Mouse (Mus musculus) ES-E14 (cell line): ENCODE measurements around the gene Akr1c20. TPM values are rescaled to one million over a fixed set of nuclear protein-coding genes. Genes with fewer than 3 reads are reported as not detected.

Experiments used
- DNase-seq: peaks from one replicate; pipeline ENCODE4 v3.0.0-alpha.2; 2013; ENCODE audit warnings: low read depth, low spot score
- H3K27ac ChIP-seq: 2 replicates; pipeline ENCODE4 v1.5.1; 2012; ENCODE audit warnings: low read depth, mild to moderate bottlenecking, low read length, moderate library complexity, mixed read lengths; ENCODE audit not compliant: poor library complexity, insufficient read depth, severe bottlenecking
- H3K36me3 ChIP-seq: 2 replicates; pipeline ENCODE4 v1.6.1; 2012; ENCODE audit warnings: mild to moderate bottlenecking, low read length, moderate library complexity, mixed read lengths; ENCODE audit not compliant: control insufficient read depth, poor library complexity, insufficient read depth, severe bottlenecking
- H3K4me1 ChIP-seq, 2 experiments: fragments of 150-350 bp in 1 of 2; sonication (generic) in 1 of 2; 2 replicates each; pipeline ENCODE4 v1.6.1; 2012; ENCODE audit warnings: low read length in 2 of 2, mild to moderate bottlenecking in 1 of 2, mixed read lengths in 1 of 2; ENCODE audit not compliant: control insufficient read depth in 2 of 2, insufficient read depth in 2 of 2, poor library complexity in 1 of 2
- H3K4me3 ChIP-seq, 2 experiments: fragments of 150-350 bp in 1 of 2; sonication (generic) in 1 of 2; 2 replicates each; pipeline ENCODE4 v1.5.1; 2012; ENCODE audit warnings: low read length in 2 of 2, low read depth in 1 of 2, mild to moderate bottlenecking in 1 of 2, mixed read lengths in 1 of 2; ENCODE audit not compliant: insufficient read depth in 1 of 2, poor library complexity in 1 of 2, severe bottlenecking in 1 of 2
- H3K9ac ChIP-seq: 2 replicates; pipeline ENCODE4 v1.6.1; 2012; ENCODE audit warnings: low read depth, mild to moderate bottlenecking, low read length, mixed read lengths; ENCODE audit not compliant: poor library complexity, insufficient read depth, severe bottlenecking
- H3K9me3 ChIP-seq: fragments of 150-350 bp; sonication (generic); 2 replicates; pipeline ENCODE4 v1.6.1; 2012; ENCODE audit warnings: low read depth, mild to moderate bottlenecking, low read length; ENCODE audit not compliant: control insufficient read depth, insufficient read depth
- CHD2 ChIP-seq: IDR thresholded peaks from 2 replicates; pipeline ENCODE4 v1.6.1; 2014; ENCODE audit warnings: mild to moderate bottlenecking, low read depth, low read length, inconsistent platforms
- HCFC1 ChIP-seq: IDR thresholded peaks from 2 replicates; pipeline ENCODE4 v1.6.1; 2012; ENCODE audit warnings: low read length, inconsistent platforms, borderline replicate concordance; ENCODE audit not compliant: insufficient read depth
- MAFK ChIP-seq: IDR thresholded peaks from 2 replicates; pipeline ENCODE4 v1.6.1; 2014; ENCODE audit warnings: mild to moderate bottlenecking, low read depth, low read length, inconsistent platforms; ENCODE audit not compliant: insufficient read depth
- ZC3H11A ChIP-seq: IDR thresholded peaks from 2 replicates; pipeline ENCODE4 v1.6.1; 2012; ENCODE audit warnings: low read depth, mild to moderate bottlenecking, inconsistent platforms, low read length, borderline replicate concordance
- ZNF384 ChIP-seq: IDR thresholded peaks from 2 replicates; pipeline ENCODE4 v1.6.1; 2012; ENCODE audit warnings: low read depth, low read length, inconsistent platforms
- in situ Hi-C, 2 experiments: fragments of 600-800 bp; cut with MboI; formaldehyde crosslinking; loops; one replicate each; pipeline ENCODE4 v1.15.1; 2025; ENCODE audit warnings: low sequenced_read_pairs in 2 of 2, inconsistent platforms in 1 of 2; ENCODE audit not compliant: unreplicated experiment in 2 of 2
- total RNA-seq: library from RNA; depleted of rRNA; stranded (reverse); fragments of 300-350 nt; gene quantifications from 2 replicates; pipeline ENCODE4 v1.2.3, GENCODE M21; 2012; rRNA removed

The Akr1c20 gene
- total RNA-seq = not detected in 2 replicates

- H3K36me3 ChIP-seq = no peaks in the 10 kb centered on the region
- TF ChIP-seq CHD2 (no peak), MAFK (no peak), ZNF384 (no peak), ZC3H11A (no peak), HCFC1 (no peak)
- no peak within 1 kb of the TSS for H3K4me3 ChIP-seq
- DNase-seq = no peak
- H3K4me1 ChIP-seq = no peaks in the 10 kb centered on the region
- H3K27ac ChIP-seq = no peak within 1 kb of the TSS
- H3K9me3 ChIP-seq = no peaks in the 10 kb centered on the region
- in situ Hi-C loops = no loop called here
- H3K9ac ChIP-seq = no peak within 1 kb of the TSS
Measured at GRCm38 (mm10) chr13:4523201-4523838, at the start of gene Akr1c20. Gene Akr1c20 (minus strand): TSS chr13:4523345.

- Histone ChIP-seq H3K4me1 (no peaks in the 10 kb centered on the region), H3K4me3 (no peak overlapping the region), H3K27ac (no peak overlapping the region), H3K9me3 (no peaks in the 10 kb centered on the region), H3K36me3 (no peaks in the 10 kb centered on the region), H3K9ac (no peak overlapping the region)
- TF ChIP-seq HCFC1 (no peak), ZNF384 (no peak)
- in situ Hi-C loops = no loop called here
- no peak for DNase-seq
Measured at GRCm38 (mm10) chr13:4565996-4566395, 42.9 kb upstream of the Akr1c20 start.

- TF ChIP-seq MAFK = no peak
- no peak for TF ChIP-seq CHD2
- in situ Hi-C loops = no loop called here
- no peak for DNase-seq
- no peaks in the 10 kb centered on the region for H3K4me1 ChIP-seq
- no peak overlapping the region for H3K9ac ChIP-seq
- no peaks in the 10 kb centered on the region for H3K36me3 ChIP-seq
- H3K9me3 ChIP-seq = no peaks in the 10 kb centered on the region
- H3K4me3 ChIP-seq = no peak overlapping the region
- H3K27ac ChIP-seq = no peak overlapping the region
Measured at GRCm38 (mm10) chr13:4560500-4560899, 37.4 kb upstream of the Akr1c20 start.

GRCm38 (mm10) chr13:4559143-4559542 is 36.0 kb upstream of the Akr1c20 start:
- Histone ChIP-seq H3K4me3 (no peak overlapping the region), H3K4me1 (no peaks in the 10 kb centered on the region), H3K36me3 (no peaks in the 10 kb centered on the region), H3K9me3 (no peaks in the 10 kb centered on the region), H3K27ac (no peak overlapping the region), H3K9ac (no peak overlapping the region)
- TF ChIP-seq CHD2 = no peak
- TF ChIP-seq ZC3H11A = no peak
- no peak for TF ChIP-seq MAFK
- no peak for TF ChIP-seq ZNF384
- TF ChIP-seq HCFC1 = no peak
- in situ Hi-C loops = no loop called here
- DNase-seq = no peak

- in situ Hi-C loops = no loop called here
- Histone ChIP-seq H3K27ac (no peak overlapping the region), H3K9me3 (no peaks in the 10 kb centered on the region), H3K36me3 (no peaks in the 10 kb centered on the region), H3K4me3 (no peak overlapping the region), H3K4me1 (no peaks in the 10 kb centered on the region), H3K9ac (no peak overlapping the region)
- no peak for DNase-seq
- TF ChIP-seq HCFC1 (no peak), MAFK (no peak), CHD2 (no peak), ZNF384 (no peak), ZC3H11A (no peak)
Measured at GRCm38 (mm10) chr13:4514811-4515210, 8.3 kb downstream of the Akr1c20 start.
